Mouse (Mus musculus): Measurements from ENCODE around the gene Lhfpl5. TPM values are rescaled to one million over a fixed set of nuclear protein-coding genes. Genes with fewer than 3 reads are reported as not detected.
A peak's percentile ranks its signal among the peaks of the same experiment; 100 is the strongest.
"Not testable (repeated sequence)": the region's sequence is repeated elsewhere in the genome, so short reads cannot be mapped to it uniquely, and the experiment has no call there.

Gene Lhfpl5
- polyA plus RNA-seq, 1 experiment from 2014 or later: 2.9 TPM

DNA sequence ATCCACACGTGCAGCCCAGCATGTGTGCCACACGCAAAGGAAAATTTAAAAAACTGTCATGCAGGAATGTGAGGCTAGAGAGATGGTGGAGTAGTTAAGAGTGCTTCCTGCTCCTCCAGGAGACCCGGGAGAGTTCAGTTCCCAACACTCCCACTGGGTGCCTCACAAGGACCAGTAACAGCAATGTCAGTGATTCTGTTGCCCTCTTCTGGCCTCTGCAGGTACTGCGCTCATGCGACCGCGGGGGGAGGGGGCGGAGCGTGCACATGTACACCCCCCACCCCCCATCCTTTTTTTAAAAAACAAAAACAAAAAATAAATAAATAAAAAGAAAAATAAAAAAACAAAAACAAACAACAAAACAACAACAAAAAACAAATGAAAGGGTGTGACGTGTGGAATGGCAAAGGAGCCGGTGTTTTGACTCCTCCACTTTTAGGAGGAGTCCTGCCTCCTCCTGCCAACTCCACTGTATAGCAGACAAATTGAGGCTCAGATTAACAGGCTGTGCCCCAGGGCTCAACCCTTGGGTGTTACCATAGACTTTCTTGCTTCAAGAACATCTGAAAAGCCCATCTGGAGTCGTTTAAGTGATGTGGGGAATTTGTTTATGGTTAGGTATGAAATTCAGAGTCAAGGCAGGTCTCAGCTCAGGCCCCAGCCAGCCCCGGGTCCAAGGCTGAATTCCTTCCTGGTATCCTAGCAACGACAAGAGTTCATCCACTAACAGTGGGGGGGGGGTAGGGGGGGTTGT, 22.2 kb upstream of the Lhfpl5 start:
- Histone ChIP-seq H3K4me3 (no peak overlapping the region), H3K4me1 (peaks cover 9% of the 10 kb centered on the region; the same call in 1 of the 2 replicates), H3K27ac (no peak overlapping the region), H3K27me3 (no peaks in the 10 kb centered on the region), H3K9ac (no peak overlapping the region), H3K4me2 (no peak overlapping the region), H3K36me3 (ENCODE audit: poor library complexity, severe bottlenecking) (no peaks in the 10 kb centered on the region), H3K9me3 (replicated peaks) (no peaks in the 10 kb centered on the region)
- 7% methylated on average over 14 of the region's 14 CpGs for WGBS
- peak; percentile 53; the same call in 1 of the 2 replicates for ATAC-seq

DNA sequence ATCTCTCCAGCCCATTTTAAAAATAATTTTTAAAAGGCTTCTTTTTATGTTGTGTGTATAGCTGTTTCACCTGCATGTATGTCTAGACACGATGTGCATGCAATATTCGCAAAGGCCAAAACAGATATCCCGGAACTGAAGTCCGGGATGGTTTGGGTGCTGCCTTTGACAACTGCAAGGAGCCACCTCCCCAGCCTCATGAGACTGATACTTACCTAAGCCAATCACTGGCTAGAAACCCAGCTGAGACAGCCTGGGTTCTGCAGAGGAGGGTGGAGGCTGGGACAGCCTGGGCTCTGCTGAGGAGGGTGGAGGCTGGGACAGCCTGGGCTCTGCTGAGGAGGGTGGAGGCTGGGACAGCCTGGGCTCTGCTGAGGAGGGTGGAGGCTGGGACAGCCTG, 21.4 kb upstream of the Lhfpl5 start:
- not testable (repeated sequence) for H3K4me2 ChIP-seq; ATAC-seq; H3K27ac ChIP-seq; H3K4me3 ChIP-seq; H3K4me1 ChIP-seq; H3K27me3 ChIP-seq; H3K9ac ChIP-seq; H3K36me3 ChIP-seq (ENCODE audit: poor library complexity, severe bottlenecking); H3K9me3 ChIP-seq (replicated peaks)
- 91% methylated on average over 4 of the region's 4 CpGs for WGBS

- no peak overlapping the region for H3K4me3 ChIP-seq
- no peak overlapping the region for H3K4me2 ChIP-seq
- H3K9ac ChIP-seq: no peak overlapping the region
- WGBS: 55% methylated on average over 6 of the region's 6 CpGs
- no peaks in the 10 kb centered on the region for H3K27me3 ChIP-seq
- H3K4me1 ChIP-seq: peaks cover 9% of the 10 kb centered on the region; the same call in 1 of the 2 replicates
- H3K36me3 ChIP-seq (ENCODE audit: poor library complexity, severe bottlenecking): no peaks in the 10 kb centered on the region
- H3K9me3 ChIP-seq (replicated peaks): no peaks in the 10 kb centered on the region
- no peak overlapping the region for H3K27ac ChIP-seq
- ATAC-seq: peak; percentile 70; the same call in 1 of the 2 replicates
Measured at GRCm38 (mm10) chr17:28556635-28557396, 18.6 kb upstream of the Lhfpl5 start.

- no peak overlapping the region for H3K9ac ChIP-seq
- ATAC-seq: no peak
- no peak overlapping the region for H3K4me3 ChIP-seq
- H3K36me3 ChIP-seq (ENCODE audit: poor library complexity, severe bottlenecking): no peaks in the 10 kb centered on the region
- no peak overlapping the region for H3K4me2 ChIP-seq
- H3K27me3 ChIP-seq: no peaks in the 10 kb centered on the region
- no peak overlapping the region for H3K27ac ChIP-seq
- no peaks in the 10 kb centered on the region for H3K9me3 ChIP-seq (replicated peaks)
- H3K4me1 ChIP-seq: peaks cover 9% of the 10 kb centered on the region; the same call in 1 of the 2 replicates
- 75% methylated on average over 6 of the region's 6 CpGs for WGBS
Measured at GRCm38 (mm10) chr17:28557772-28558171, 17.7 kb upstream of the Lhfpl5 start.

DNA sequence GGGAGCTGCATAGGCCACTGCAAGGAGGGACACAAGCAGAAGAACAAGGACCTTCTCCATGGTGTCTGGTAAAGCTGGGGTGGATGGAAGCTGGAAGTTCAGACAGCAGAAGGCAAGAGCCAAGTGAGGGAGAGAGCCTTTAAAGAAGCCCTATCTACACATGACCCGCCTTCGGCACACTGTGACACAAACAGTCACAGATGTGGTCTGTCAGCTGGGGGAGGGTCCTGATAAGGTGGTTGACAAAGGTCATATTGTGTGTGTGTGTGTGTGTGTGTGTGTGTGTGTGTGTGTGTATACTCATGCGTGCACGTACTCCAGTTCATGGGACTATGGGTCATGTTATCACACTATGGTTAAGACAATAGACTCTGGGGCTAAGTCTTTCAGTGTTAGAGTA, 14.8 kb upstream of the Lhfpl5 start, which contains the start of gene Clps:
TSS of gene Clps (minus strand) at position 169 of the 400 bp plus-strand sequence.
- WGBS: 88% methylated on average over 4 of the region's 4 CpGs
- Histone ChIP-seq H3K4me3 (no peak within 1 kb of the TSS), H3K9me3 (replicated peaks) (no peaks in the 10 kb centered on the region), H3K9ac (no peak within 1 kb of the TSS), H3K4me2 (no peak within 1 kb of the TSS), H3K27me3 (no peaks in the 10 kb centered on the region), H3K27ac (no peak within 1 kb of the TSS), H3K4me1 (peaks cover 9% of the 10 kb centered on the region; the same call in 1 of the 2 replicates), H3K36me3 (ENCODE audit: poor library complexity, severe bottlenecking) (no peaks in the 10 kb centered on the region)
- ATAC-seq: no peak

DNA sequence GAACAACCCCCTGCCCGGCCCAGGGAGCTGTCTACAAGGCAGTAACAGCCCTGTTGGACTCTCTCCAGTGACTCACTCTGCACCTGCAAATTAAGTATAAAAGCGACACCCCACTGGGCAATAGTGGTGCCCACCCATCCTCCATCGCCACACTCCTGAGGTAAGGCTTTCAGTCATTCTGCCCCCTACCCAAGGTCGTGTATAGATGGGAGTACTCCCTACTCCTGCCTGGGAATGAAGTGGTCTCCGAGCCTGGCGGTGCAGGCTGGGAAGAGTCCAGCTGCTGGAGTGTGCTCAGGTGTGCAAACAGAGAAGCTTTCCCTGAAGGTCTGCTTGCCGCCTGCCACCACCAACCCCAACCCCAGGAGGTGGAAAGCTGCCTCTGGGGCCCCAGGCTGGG, 13.8 kb upstream of the Lhfpl5 start:
- H3K4me3 ChIP-seq: no peak overlapping the region
- H3K9me3 ChIP-seq (replicated peaks): no peaks in the 10 kb centered on the region
- H3K4me1 ChIP-seq: peaks cover 6% of the 10 kb centered on the region; the same call in 1 of the 2 replicates
- WGBS: 67% methylated on average over 7 of the region's 7 CpGs
- no peak overlapping the region for H3K4me2 ChIP-seq
- H3K27ac ChIP-seq: no peak overlapping the region
- ATAC-seq: no peak
- no peaks in the 10 kb centered on the region for H3K27me3 ChIP-seq
- H3K9ac ChIP-seq: no peak overlapping the region
- no peaks in the 10 kb centered on the region for H3K36me3 ChIP-seq (ENCODE audit: poor library complexity, severe bottlenecking)

- Histone ChIP-seq H3K4me3 (no peak overlapping the region), H3K36me3 (ENCODE audit: poor library complexity, severe bottlenecking) (no peaks in the 10 kb centered on the region)
- no peak for ATAC-seq
Measured at GRCm38 (mm10) chr17:28565181-28565580, 10.3 kb upstream of the Lhfpl5 start.

DNA sequence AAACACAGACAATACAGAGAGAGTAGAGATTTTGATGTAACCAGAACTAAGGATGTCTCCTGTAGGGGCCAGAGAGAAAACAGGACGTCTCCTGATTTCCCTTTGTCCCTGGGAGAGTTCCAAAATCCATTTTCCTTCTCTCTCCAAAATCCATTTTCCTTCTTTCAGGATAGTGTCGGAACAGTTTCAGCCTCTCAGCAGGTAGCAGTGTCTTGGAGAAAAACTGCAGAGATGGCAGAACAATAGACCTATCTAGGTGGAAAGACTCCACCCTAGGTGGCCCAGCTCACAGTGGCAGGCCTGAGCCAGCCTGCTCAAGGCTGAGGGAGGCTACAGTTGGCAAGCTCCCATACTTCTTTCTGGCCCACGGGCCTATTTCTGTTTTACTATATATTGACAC, 7.9 kb upstream of the Lhfpl5 start:
- 11% methylated on average over 3 of the region's 3 CpGs for WGBS
- Histone ChIP-seq H3K27me3 (no peaks in the 10 kb centered on the region), H3K9me3 (replicated peaks) (no peaks in the 10 kb centered on the region), H3K4me1 (no peaks in the 10 kb centered on the region), H3K9ac (no peak overlapping the region), H3K36me3 (ENCODE audit: poor library complexity, severe bottlenecking) (no peaks in the 10 kb centered on the region), H3K27ac (no peak overlapping the region), H3K4me3 (no peak overlapping the region), H3K4me2 (no peak overlapping the region)
- no peak for ATAC-seq

More at GRCm38 (mm10) chr17:28565181-28565580, 10.3 kb upstream of the Lhfpl5 start:
- no peaks in the 10 kb centered on the region for H3K27me3 ChIP-seq
- no peak overlapping the region for H3K4me2 ChIP-seq
- H3K9ac ChIP-seq: no peak overlapping the region
- no peak overlapping the region for H3K27ac ChIP-seq
- H3K4me1 ChIP-seq: no peaks in the 10 kb centered on the region
- H3K9me3 ChIP-seq (replicated peaks): no peaks in the 10 kb centered on the region

- no peak overlapping the region for H3K9ac ChIP-seq
- 0 out of 2 replicates have a peak, but pooled peaks cover 3% of the 10 kb centered on the region for H3K27me3 ChIP-seq
- H3K4me1 ChIP-seq: peaks cover 8% of the 10 kb centered on the region
- H3K27ac ChIP-seq: no peak overlapping the region
- ATAC-seq: no peak
- WGBS: 86% methylated on average over 3 of the region's 3 CpGs
- no peaks in the 10 kb centered on the region for H3K9me3 ChIP-seq (replicated peaks)
- H3K36me3 ChIP-seq (ENCODE audit: poor library complexity, severe bottlenecking): no peaks in the 10 kb centered on the region
- no peak overlapping the region for H3K4me3 ChIP-seq
- no peak overlapping the region for H3K4me2 ChIP-seq
Measured at GRCm38 (mm10) chr17:28571868-28572267, 3.6 kb upstream of the Lhfpl5 start.

DNA sequence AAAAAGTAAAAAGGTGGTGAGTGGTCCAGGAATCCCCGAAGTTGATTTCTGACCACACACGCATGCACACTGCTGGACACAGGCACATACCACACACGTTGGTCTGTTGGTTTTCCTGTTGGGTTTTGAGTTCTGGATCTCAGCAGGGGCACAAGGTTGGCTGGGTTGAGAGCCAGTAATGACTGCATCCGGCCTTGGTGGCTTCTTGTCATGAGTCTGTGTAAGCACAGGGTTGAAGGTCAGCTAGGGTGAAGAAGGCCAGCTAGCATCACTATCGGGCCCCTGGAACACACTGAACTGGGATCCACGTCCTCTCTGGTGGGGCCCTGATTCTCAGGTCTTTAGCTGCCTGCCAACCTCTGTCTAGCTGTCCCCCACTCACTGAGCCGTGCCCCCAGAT, 2.9 kb upstream of the Lhfpl5 start:
- Histone ChIP-seq H3K4me1 (peaks cover 8% of the 10 kb centered on the region), H3K9ac (no peak overlapping the region), H3K36me3 (ENCODE audit: poor library complexity, severe bottlenecking) (no peaks in the 10 kb centered on the region), H3K9me3 (replicated peaks) (no peaks in the 10 kb centered on the region), H3K27me3 (0 out of 2 replicates have a peak, but pooled peaks cover 3% of the 10 kb centered on the region), H3K4me2 (no peak overlapping the region), H3K4me3 (no peak overlapping the region), H3K27ac (no peak overlapping the region)
- 84% methylated on average over 7 of the region's 7 CpGs for WGBS
- no peak for ATAC-seq

- 0 out of 2 replicates have a peak, but pooled peaks cover 3% of the 10 kb centered on the region for H3K27me3 ChIP-seq
- WGBS: 78% methylated on average over 6 of the region's 6 CpGs
- no peak overlapping the region for H3K4me3 ChIP-seq
- no peaks in the 10 kb centered on the region for H3K36me3 ChIP-seq (ENCODE audit: poor library complexity, severe bottlenecking)
- H3K27ac ChIP-seq: no peak overlapping the region
- ATAC-seq: no peak
- H3K4me2 ChIP-seq: no peak overlapping the region
- no peak overlapping the region for H3K9ac ChIP-seq
- H3K4me1 ChIP-seq: peaks cover 8% of the 10 kb centered on the region
- H3K9me3 ChIP-seq (replicated peaks): no peaks in the 10 kb centered on the region
Measured at GRCm38 (mm10) chr17:28572941-28573340, 2.5 kb upstream of the Lhfpl5 start.

DNA sequence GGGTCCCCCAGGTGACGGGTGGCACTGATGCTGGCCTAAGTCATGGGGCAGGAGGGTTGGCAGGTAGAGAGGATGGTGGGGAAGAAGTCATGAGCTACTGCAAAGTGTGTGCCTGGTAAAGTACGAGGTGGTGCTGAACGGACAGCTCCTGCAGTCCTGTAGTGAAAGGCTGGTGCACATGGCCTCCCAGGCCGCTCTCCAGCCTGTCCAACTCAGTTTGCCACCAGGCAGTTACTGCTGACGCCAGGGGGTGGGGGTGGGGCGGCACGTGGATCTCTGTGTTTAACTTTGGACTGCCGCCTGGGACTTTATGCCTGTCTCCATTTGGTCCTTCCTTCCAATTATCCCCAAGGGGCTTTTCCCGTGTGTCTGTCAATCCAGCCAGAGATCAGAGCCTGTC, 5.0 kb downstream of the Lhfpl5 start:
- peaks cover 6% of the 10 kb centered on the region for H3K4me1 ChIP-seq
- no peaks in the 10 kb centered on the region for H3K9me3 ChIP-seq (replicated peaks)
- H3K4me2 ChIP-seq: no peak overlapping the region
- H3K36me3 ChIP-seq (ENCODE audit: poor library complexity, severe bottlenecking): no peaks in the 10 kb centered on the region
- H3K27me3 ChIP-seq: no peaks in the 10 kb centered on the region
- no peak overlapping the region for H3K4me3 ChIP-seq
- no peak overlapping the region for H3K27ac ChIP-seq
- 9% methylated on average over 9 of the region's 9 CpGs for WGBS
- H3K9ac ChIP-seq: no peak overlapping the region
- no peak for ATAC-seq
